Mouse (Mus musculus): ENCODE data around the gene Gins1. TPM values are rescaled to one million over a fixed set of nuclear protein-coding genes. Genes with fewer than 3 reads are reported as not detected.

Gins1 gene
- 31.3 TPM for polyA plus RNA-seq (2012; fragmentation: generic; extraction: Trizol)
- long read RNA-seq, experiment 1, transcript Gins1-201 (7 exons, 1,087 nt) = major isoform, 13 of 17 reads
- long read RNA-seq, experiment 1, partial matches to known transcripts = 1 of 17 reads
- long read RNA-seq, experiment 1, other reads (novel, unspliced or antisense) = 2 of 17 reads
- long read RNA-seq, experiment 2, transcript Gins1-201 (7 exons, 1,087 nt) = major isoform, 7 of 11 reads
- long read RNA-seq, experiment 2, partial matches to known transcripts = 0 of 11 reads
- long read RNA-seq, experiment 2, other reads (novel, unspliced or antisense) = 2 of 11 reads

DNA sequence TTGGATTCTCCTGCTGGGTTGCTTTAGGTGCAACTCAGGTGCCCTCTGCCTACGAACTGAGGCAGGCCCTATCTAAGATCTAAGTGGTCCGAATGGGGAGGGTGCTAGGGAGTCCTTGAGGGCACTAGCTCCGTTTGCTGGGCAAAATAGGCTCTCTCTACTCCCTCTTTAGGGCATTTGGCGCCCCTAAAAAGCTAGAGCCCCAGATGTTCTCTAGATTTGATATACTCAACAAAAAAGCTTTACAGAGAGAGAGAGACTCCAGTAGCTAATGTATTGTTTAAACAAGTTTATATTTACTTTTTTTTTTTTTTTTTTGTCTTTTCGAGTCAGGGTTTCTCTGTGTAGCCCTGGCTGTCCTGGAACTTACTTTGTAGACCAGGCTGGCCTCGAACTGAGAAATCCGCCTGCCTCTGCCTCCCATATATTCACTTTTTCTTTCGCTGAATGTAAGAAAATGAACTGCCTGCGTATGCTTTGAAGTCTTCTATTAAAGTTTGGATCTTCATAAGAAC, at the start of gene Gins1:
Gins1 (plus strand) TSS at position 465 of the 515 bp plus-strand sequence.
- TF ChIP-seq CEBPB (IDR thresholded peaks at IDR 0.05; ENCODE audit: low read depth) (no peak), MAX (IDR thresholded peaks at IDR 0.05) (no peak), USF1 (IDR thresholded peaks at IDR 0.05; ENCODE audit: low read depth) (no peak), MYOD1 (IDR thresholded peaks at IDR 0.05; ENCODE audit: control insufficient read depth, insufficient read length, low read depth) (no peak), MYOG (IDR thresholded peaks at IDR 0.05; ENCODE audit: control insufficient read depth, extremely low read depth, insufficient read length) (no peak), CTCF (IDR thresholded peaks at IDR 0.05; ENCODE audit: control insufficient read depth, insufficient read depth, insufficient read length) (no peak), FOSL1 (IDR thresholded peaks at IDR 0.05; ENCODE audit: insufficient read depth, low read length, poor library complexity, severe bottlenecking) (no peak)
- Histone ChIP-seq H3K27me3 (ENCODE audit: control insufficient read depth, insufficient read depth, insufficient read length) (no peaks in the 10 kb centered on the region), H3K79me2 (ENCODE audit: control insufficient read depth, insufficient read depth) (peaks cover 44% of the 10 kb centered on the region), H3K4me3 (ENCODE audit: insufficient read depth, poor library complexity, severe bottlenecking) (peak within 1 kb of the TSS; percentile 85), H3K79me3 (ENCODE audit: low read depth) (peaks cover 25% of the 10 kb centered on the region), H3K36me3 (ENCODE audit: control insufficient read depth, insufficient read depth) (peaks cover 11% of the 10 kb centered on the region), H3ac (ENCODE audit: control insufficient read depth, insufficient read length, low read depth) (peak within 1 kb of the TSS; percentile 99)

DNA sequence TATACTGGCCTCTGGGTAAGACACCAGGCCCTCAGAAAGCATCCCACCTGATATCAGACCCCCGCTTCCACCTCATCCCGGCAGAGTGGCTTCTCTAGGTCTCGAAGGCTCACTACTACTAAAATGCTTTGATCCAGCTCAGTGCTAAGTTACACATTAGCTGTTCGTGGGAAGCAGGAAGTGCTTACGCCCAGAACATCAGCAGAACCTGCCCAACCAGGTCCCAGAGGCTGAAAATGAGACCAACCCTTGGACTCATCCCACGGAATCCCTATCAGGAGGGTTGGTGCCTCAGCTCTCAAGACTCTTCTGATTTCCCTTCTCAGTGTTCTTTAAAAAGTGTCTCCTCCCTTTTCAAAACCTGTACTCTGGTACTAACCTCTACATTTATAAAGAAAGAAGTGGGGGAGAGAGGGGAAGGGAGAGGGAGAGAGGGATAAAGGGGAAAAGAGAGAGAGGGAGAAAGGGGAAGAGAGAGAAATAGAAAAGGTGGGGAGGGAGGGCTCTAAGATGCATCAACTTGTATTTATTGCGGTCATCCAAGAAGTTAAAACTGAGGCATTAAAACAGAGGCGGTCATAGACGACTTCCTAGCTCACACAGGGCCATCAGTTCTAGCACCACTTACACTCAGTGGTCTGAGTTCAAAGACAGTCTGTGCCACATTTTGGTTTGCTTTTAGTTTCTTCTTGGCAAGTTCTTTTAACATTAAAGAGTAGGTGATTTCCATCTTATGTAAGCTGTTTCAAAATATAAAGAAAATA, 46.3 kb upstream of the Gins1 start:
- Histone ChIP-seq H3K36me3 (ENCODE audit: control insufficient read depth, insufficient read depth) (no peaks in the 10 kb centered on the region), H3K79me3 (ENCODE audit: low read depth) (peaks cover 2% of the 10 kb centered on the region), H3K79me2 (ENCODE audit: control insufficient read depth, insufficient read depth) (peaks cover 20% of the 10 kb centered on the region), H3ac (ENCODE audit: control insufficient read depth, insufficient read length, low read depth) (no peak overlapping the region), H3K4me3 (ENCODE audit: insufficient read depth, poor library complexity, severe bottlenecking) (no peak overlapping the region), H3K27me3 (ENCODE audit: control insufficient read depth, insufficient read depth, insufficient read length) (no peaks in the 10 kb centered on the region)
- TF ChIP-seq USF1 (IDR thresholded peaks at IDR 0.05; ENCODE audit: low read depth) = no peak

DNA sequence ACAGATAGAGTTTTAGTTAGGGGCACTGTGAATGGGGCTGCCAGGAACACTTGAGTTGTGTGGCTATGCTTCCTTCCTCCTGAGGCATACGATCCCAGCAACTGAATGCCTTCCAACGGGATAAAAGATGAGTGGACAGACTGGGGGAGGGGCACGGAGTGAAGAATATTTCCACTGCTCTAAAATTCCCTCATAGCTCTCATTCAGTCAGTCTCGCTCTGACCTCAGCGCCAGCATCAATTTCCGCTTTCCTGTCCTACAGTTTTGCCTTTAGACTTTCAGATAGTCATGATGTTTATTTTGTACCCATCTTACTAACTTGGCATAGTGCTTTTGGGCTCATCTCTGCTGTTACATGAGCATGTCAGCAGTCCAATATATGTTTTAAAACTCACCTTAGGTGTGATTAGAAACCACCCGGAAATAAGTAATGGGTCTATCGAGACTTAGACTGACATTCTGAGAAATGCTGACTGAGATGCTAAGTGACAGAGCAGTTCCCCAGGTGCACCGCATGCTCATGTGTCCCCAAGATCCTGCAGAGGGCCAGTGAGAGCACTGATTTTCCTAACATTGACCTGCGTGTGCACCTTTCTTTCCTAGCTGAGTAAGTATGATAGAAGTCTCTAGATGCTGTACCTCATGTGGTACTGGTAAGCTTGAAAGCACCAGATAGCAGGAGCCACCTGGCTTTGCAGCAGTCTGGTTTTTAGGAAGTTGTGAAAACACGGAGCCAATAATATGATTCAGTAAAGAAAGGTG, 45.3 kb upstream of the Gins1 start:
- Histone ChIP-seq H3K27me3 (ENCODE audit: control insufficient read depth, insufficient read depth, insufficient read length) (no peaks in the 10 kb centered on the region), H3K79me2 (ENCODE audit: control insufficient read depth, insufficient read depth) (peaks cover 23% of the 10 kb centered on the region), H3K79me3 (ENCODE audit: low read depth) (peaks cover 2% of the 10 kb centered on the region), H3ac (ENCODE audit: control insufficient read depth, insufficient read length, low read depth) (no peak overlapping the region), H3K36me3 (ENCODE audit: control insufficient read depth, insufficient read depth) (no peaks in the 10 kb centered on the region), H3K4me3 (ENCODE audit: insufficient read depth, poor library complexity, severe bottlenecking) (no peak overlapping the region)
- TF ChIP-seq CEBPB (IDR thresholded peaks at IDR 0.05; ENCODE audit: low read depth) (no peak), USF1 (IDR thresholded peaks at IDR 0.05; ENCODE audit: low read depth) (no peak), FOSL1 (IDR thresholded peaks at IDR 0.05; ENCODE audit: insufficient read depth, low read length, poor library complexity, severe bottlenecking) (no peak), MAX (IDR thresholded peaks at IDR 0.05) (no peak), MYOG (IDR thresholded peaks at IDR 0.05; ENCODE audit: control insufficient read depth, extremely low read depth, insufficient read length) (no peak), CTCF (IDR thresholded peaks at IDR 0.05; ENCODE audit: control insufficient read depth, insufficient read depth, insufficient read length) (no peak), MYOD1 (IDR thresholded peaks at IDR 0.05; ENCODE audit: control insufficient read depth, insufficient read length, low read depth) (no peak)

DNA sequence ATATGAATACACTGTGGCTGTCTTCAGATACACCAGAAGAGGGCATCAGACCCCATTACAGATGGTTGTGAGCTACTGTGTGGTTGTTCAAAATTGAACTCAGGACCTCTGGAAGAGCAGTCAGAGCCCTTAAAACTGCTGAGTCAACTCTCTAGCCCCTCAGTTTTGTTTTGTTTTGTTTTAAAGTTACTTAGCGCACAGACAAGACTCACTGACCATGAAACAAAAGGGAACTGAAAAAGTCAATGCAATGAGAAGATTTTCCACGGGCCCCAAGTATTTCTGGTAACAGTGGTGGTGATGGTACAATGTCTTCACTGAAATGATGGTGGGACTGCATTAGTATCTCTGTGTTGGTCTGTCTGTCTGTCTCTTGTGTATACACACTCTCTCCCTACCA, 44.1 kb upstream of the Gins1 start:
- no peak for TF ChIP-seq MAX (IDR thresholded peaks at IDR 0.05)
- Histone ChIP-seq H3ac (ENCODE audit: control insufficient read depth, insufficient read length, low read depth) (no peak overlapping the region), H3K79me2 (ENCODE audit: control insufficient read depth, insufficient read depth) (peaks cover 23% of the 10 kb centered on the region), H3K4me3 (ENCODE audit: insufficient read depth, poor library complexity, severe bottlenecking) (no peak overlapping the region), H3K36me3 (ENCODE audit: control insufficient read depth, insufficient read depth) (no peaks in the 10 kb centered on the region), H3K27me3 (ENCODE audit: control insufficient read depth, insufficient read depth, insufficient read length) (no peaks in the 10 kb centered on the region), H3K79me3 (ENCODE audit: low read depth) (peaks cover 2% of the 10 kb centered on the region)

DNA sequence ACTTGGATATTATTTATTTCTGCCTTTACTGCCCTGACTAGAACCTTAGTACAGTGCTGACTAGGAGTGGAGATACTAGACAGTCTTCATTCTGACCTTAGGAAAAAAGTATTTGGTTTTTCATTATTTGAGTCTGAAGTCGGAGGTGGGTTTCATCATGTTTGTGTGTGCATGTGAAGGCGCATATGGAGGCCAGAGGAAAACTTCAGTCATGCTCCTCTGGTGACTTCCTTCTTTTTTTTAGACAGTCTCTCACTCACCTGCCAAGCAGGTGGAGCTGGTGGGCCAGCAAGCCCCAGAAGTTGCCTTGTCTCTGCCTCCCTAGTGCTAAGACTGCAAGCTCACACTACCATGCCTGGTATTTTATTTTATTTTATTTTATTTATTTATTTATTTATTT, 38.2 kb upstream of the Gins1 start:
- Histone ChIP-seq H3K36me3 (ENCODE audit: control insufficient read depth, insufficient read depth) (no peaks in the 10 kb centered on the region), H3K79me2 (ENCODE audit: control insufficient read depth, insufficient read depth) (peaks cover 17% of the 10 kb centered on the region), H3K4me3 (ENCODE audit: insufficient read depth, poor library complexity, severe bottlenecking) (no peak overlapping the region), H3K79me3 (ENCODE audit: low read depth) (peaks cover 1% of the 10 kb centered on the region), H3ac (ENCODE audit: control insufficient read depth, insufficient read length, low read depth) (no peak overlapping the region), H3K27me3 (ENCODE audit: control insufficient read depth, insufficient read depth, insufficient read length) (no peaks in the 10 kb centered on the region)
- no peak for TF ChIP-seq CEBPB (IDR thresholded peaks at IDR 0.05; ENCODE audit: low read depth)
- TF ChIP-seq MYOD1 (IDR thresholded peaks at IDR 0.05; ENCODE audit: control insufficient read depth, insufficient read length, low read depth) = no peak
- no peak for TF ChIP-seq USF1 (IDR thresholded peaks at IDR 0.05; ENCODE audit: low read depth)
- TF ChIP-seq CTCF (IDR thresholded peaks at IDR 0.05; ENCODE audit: control insufficient read depth, insufficient read depth, insufficient read length) = no peak
- TF ChIP-seq MAX (IDR thresholded peaks at IDR 0.05) = no peak
- TF ChIP-seq FOSL1 (IDR thresholded peaks at IDR 0.05; ENCODE audit: insufficient read depth, low read length, poor library complexity, severe bottlenecking) = no peak
- no peak for TF ChIP-seq MYOG (IDR thresholded peaks at IDR 0.05; ENCODE audit: control insufficient read depth, extremely low read depth, insufficient read length)
